Mouse (Mus musculus) common myeloid progenitor, adult 5-6 weeks (primary cell): ENCODE measurements at regions not wholly inside any gene's neighbourhood (a gene's known extent, or its start where the extent isn't known, plus 50 kb on each side); places are given as distances from the start of the nearest gene placed in this dataset.

Experiments used
- ATAC-seq: replicated peaks from 2 replicates; pipeline ENCODE4 v1.8.0; 2016; ENCODE audit warnings: low read depth, mild to moderate bottlenecking, moderate TSS enrichment, inconsistent platforms; ENCODE audit not compliant: poor library complexity, severe bottlenecking

- ATAC-seq = no peak
Observed at GRCm38 (mm10) chr6:55627228-55627627, 53.8 kb downstream of the Neurod6 start.

GRCm38 (mm10) chr6:55620366-55620765 is 60.7 kb downstream of the Neurod6 start:
- ATAC-seq = no peak

GRCm38 (mm10) chr6:55617922-55618481 is 63.1 kb downstream of the Neurod6 start:
- peak; percentile 56; the same call in 1 of the 2 replicates for ATAC-seq

GRCm38 (mm10) chr6:55610395-55610794 is 70.7 kb downstream of the Neurod6 start:
- no peak for ATAC-seq

- peak; percentile 37; the same call in 1 of the 2 replicates for ATAC-seq
Observed at GRCm38 (mm10) chr6:55609976-55610375, 71.1 kb downstream of the Neurod6 start.

- ATAC-seq = peak; percentile 91
Observed at GRCm38 (mm10) chr6:55609053-55609452, 72.0 kb downstream of the Neurod6 start.

GRCm38 (mm10) chr6:55597088-55597487 is 84.0 kb downstream of the Neurod6 start:
- no peak for ATAC-seq

- ATAC-seq = no peak
Observed at GRCm38 (mm10) chr6:55592126-55592525, 88.9 kb downstream of the Neurod6 start.

- ATAC-seq = no peak
Observed at GRCm38 (mm10) chr6:55581106-55581505, 100.0 kb downstream of the Neurod6 start.

GRCm38 (mm10) chr6:55580036-55580435 is 101.0 kb downstream of the Neurod6 start:
- no peak for ATAC-seq

GRCm38 (mm10) chr6:55579611-55580010 is 101.5 kb downstream of the Neurod6 start:
- no peak for ATAC-seq

- no peak for ATAC-seq
Observed at GRCm38 (mm10) chr6:55579105-55579504, 102.0 kb downstream of the Neurod6 start.

GRCm38 (mm10) chr6:55578051-55578450 is 103.0 kb downstream of the Neurod6 start:
- ATAC-seq = no peak

- ATAC-seq = no peak
Observed at GRCm38 (mm10) chr6:55567521-55567920, 113.5 kb downstream of the Neurod6 start.

- ATAC-seq = no peak
Observed at GRCm38 (mm10) chr6:55565260-55566209, 113.8 kb downstream of the Adcyap1r1 start.

GRCm38 (mm10) chr6:55560606-55561005 is 108.8 kb downstream of the Adcyap1r1 start:
- ATAC-seq = no peak

- no peak for ATAC-seq
Observed at GRCm38 (mm10) chr6:55559797-55560196, 108.0 kb downstream of the Adcyap1r1 start.
